Mouse (Mus musculus) brain, embryonic 14.5 days (tissue): ENCODE measurements around the gene Pkdrej. TPM values are rescaled to one million over a fixed set of nuclear protein-coding genes. Genes with fewer than 3 reads are reported as not detected.
"Not testable (repeated sequence)": the region's sequence is repeated elsewhere in the genome, so short reads cannot be mapped to it uniquely, and the experiment has no call there.

Source experiments
- DNase-seq: peaks from one replicate; pipeline ENCODE4 v3.0.0-alpha.2; 2011; ENCODE audit warnings: low read depth
- CTCF ChIP-seq: fragments of 200-500 bp; IDR thresholded peaks from 2 replicates; pipeline ENCODE4 v1.5.1; 2012; ENCODE audit warnings: inconsistent platforms, mild to moderate bottlenecking, moderate library complexity, borderline replicate concordance; ENCODE audit not compliant: insufficient read depth, insufficient read length; ENCODE audit errors: extremely low read depth
- POLR2A ChIP-seq: fragments of 200-500 bp; IDR thresholded peaks from 2 replicates; pipeline ENCODE4 v1.6.1; 2012; ENCODE audit warnings: mild to moderate bottlenecking, inconsistent platforms, borderline replicate concordance; ENCODE audit not compliant: poor library complexity, insufficient read depth, insufficient read length, severe bottlenecking; ENCODE audit errors: extremely low read depth
- polyA plus RNA-seq: library from polyadenylated mRNA; depleted of rRNA; stranded (reverse); fragments of >200 nt; gene quantifications from 2 replicates; pipeline ENCODE4 v1.2.3, GENCODE M21; 2012; rRNA removed

The Pkdrej gene
- polyA plus RNA-seq, result 0.06 and 0.14 TPM in 2 replicates

DNA sequence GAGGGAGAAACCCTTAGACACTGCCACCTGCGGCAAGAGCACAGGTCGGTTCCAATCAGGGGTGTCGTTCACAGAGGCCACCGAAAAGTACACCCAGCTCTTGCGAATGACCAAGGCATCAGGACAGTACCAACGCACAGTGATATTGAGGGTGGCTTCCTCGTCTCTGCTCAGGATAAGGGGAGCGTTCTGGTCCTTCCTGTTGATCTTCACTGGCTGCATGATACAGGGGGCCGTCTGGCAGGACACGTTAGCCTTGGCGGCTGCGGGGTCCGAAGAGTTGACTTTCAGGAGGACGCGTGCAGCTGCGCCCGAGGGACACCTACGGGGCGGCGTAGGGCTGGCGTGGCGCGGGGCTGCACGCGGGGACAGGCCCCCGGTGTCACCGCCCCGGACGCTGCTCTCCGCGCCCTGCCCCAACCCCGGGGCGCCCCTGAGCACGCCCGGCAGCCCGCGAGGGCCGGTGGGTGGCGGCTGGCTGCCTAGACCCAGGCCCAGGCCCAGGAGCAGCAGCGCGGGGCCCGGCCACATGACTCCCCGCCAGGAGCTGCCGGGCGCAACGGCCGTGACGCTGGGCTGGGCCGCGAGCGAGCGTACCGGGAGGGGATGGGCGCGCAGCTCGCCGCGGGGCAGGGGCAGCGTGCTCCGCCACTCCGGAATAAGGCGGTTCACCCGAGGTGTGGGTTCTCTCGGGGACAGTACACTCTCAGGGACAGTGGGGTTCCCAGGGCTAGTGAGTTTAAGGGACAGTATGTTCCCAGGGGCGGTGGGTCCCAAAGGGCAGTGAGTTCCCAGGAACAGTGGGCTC lies at the start of gene Pkdrej:
Gene Pkdrej, minus strand, starts transcription at position 532 of the 808 bp plus-strand sequence.
- no peak for TF ChIP-seq CTCF
- TF ChIP-seq POLR2A, result no peak
- peak; percentile 31 for DNase-seq

DNA sequence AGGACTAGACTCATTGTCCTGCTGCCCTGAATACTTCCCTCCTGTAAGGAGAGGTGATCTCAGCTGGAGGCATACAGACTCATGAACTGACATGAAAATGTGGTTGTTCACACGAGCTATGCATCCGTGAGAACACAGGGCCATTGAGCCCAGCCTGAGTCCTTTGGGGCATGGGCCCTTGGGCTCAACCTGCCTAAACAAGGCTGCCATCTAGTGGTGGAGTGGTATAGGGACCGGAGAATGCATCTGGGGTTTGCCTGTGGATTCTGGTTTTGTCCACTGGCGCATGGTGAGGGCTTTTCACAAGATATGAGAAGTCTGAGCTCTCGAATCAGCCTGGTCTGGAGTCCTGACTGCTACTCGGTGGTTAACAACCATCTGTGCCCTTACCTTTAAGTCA lies 46.2 kb upstream of the Pkdrej start:
- peak; percentile 84 for TF ChIP-seq CTCF
- no peak for TF ChIP-seq POLR2A

DNA sequence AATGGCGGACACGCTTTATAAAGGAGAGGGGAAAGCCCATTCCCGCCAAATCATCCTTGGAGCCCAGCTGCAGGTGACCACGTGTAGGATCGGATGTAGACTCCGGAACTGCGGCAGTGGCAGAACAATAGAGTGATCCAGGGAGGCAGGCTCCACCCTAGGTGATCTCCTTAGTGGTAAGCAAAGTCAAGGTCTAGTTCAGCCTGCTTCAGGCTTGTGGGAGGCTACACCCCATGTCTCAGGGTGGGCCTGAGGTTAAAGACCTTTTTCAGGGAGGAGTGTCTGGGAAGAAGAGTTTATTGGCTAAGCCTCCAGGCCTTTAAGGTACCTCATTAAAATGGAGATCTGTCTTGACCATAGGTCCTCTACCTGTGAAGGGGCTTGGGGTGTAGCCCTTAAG lies 44.4 kb upstream of the Pkdrej start:
- DNase-seq, result not testable (repeated sequence)

More for the DNA sequence above, 46.2 kb upstream of the Pkdrej start:
- peak; percentile 73 for DNase-seq

DNA sequence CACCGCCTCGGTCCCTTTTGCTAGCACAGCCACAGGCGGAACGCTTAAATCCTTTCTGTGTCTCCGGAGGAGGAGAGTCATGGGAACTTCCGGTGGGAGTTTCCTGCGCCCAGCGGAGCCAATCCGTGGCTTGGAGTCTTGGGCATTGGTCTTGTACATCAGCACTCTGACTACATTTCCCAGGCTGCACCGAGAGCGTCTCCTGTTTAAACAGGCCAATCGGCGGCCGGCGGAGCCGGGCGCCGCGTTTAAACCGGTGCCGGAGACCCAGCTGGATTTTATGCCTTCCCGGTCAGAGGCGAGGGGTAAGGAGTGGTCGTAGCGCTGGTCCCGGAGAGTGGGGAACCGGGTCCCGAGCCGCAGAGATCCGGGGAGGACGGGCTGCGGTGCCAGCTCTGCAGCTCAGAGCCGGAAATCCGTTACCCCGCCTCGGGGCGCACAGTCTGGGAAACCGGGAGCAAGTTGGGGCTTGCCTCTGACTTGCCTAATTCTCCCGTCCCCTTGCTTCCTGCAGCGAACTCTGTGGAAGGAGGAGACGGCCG lies 38.0 kb upstream of the Pkdrej start, which contains the start of gene Gtse1:
Gene Gtse1, plus strand, starts transcription at position 256 of the 542 bp plus-strand sequence.
- no peak for TF ChIP-seq CTCF
- TF ChIP-seq POLR2A, result peak; percentile 62; the same call in 1 of the 2 replicates
- DNase-seq, result peak; percentile 99

DNA sequence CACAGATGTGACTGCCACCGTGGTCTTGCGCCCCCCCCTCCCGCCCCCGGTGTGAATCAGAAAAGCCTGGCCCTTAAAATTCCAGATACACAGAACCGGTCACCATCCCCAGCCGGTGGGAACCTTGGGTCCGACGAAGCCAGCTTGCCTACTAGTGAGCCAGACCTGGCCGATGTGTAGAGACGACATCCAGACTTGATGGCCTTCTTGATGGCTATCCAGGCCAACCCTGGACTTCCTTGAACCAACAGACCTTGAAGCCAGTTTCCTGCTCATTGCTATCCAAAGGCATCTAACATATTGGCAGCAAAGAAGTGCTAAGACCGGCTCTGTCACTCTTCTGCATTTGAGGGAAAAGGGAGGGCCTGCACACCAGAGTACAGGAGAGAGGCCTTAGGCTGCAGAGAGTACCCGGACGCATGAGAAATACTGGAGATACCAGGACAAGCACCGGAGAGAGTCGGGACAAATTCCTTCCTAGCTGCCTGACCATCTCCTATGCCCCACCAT lies 37.5 kb upstream of the Pkdrej start:
- DNase-seq, result no peak
- no peak for TF ChIP-seq POLR2A
- 0 out of 2 replicates have a peak, but pooled peaks have one; percentile 3 for TF ChIP-seq CTCF

DNA sequence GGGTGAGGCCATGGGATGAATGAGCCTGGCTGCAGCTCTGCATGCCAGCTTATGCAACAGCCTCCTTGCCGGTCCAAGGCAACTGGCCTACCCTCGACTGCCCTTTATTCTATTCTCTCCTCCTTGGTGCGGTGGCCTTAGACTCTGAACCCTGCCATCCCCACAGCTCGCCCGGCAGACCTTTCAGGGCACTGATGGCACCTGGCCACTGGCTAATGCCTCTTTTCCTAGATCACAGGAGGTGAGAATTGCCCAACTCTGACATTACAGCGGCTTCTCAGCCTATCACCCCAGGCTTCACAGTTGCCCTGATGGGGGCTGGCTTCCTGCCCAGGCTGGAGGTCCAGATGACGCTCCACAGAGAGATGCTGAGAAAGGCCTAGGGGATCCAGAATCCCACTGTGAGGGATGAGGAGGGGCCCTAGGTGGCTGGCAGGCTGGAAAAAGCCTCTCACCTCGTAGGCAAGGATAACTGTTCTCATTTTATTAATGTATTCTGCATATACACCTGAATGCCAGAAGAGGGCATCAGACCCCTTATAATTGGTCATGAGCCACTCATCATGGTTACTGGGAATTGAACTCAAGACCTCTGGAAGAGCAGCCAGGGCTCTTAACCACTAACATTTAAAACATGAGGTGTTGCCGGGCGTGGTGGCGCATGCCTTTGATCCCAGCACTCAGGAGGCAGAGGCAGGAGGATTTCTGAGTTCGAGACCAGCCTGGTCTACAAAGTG lies 30.3 kb upstream of the Pkdrej start:
- TF ChIP-seq CTCF (no peak), POLR2A (no peak)
- no peak for DNase-seq

DNA sequence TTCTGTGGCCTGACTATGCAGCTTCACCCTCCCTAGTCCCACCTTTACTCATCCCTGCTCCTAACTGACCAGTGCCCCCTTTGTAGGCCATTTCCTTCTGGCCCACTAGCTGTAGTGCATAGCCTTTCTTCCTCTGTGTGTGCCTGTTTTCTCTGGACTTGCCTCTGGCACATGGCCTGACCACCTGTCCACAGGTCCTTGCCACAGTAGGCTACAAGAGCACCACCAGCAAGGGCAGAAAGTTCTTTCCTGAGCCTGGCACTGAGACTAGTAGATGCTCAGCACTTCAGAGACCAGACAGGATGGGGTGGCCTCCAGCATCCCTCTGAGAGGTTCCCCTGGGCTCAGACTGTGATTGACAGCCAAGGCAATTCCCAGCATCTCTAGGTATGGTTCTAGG lies 23.5 kb upstream of the Pkdrej start:
- no peak for DNase-seq
- no peak for TF ChIP-seq POLR2A
- no peak for TF ChIP-seq CTCF

DNA sequence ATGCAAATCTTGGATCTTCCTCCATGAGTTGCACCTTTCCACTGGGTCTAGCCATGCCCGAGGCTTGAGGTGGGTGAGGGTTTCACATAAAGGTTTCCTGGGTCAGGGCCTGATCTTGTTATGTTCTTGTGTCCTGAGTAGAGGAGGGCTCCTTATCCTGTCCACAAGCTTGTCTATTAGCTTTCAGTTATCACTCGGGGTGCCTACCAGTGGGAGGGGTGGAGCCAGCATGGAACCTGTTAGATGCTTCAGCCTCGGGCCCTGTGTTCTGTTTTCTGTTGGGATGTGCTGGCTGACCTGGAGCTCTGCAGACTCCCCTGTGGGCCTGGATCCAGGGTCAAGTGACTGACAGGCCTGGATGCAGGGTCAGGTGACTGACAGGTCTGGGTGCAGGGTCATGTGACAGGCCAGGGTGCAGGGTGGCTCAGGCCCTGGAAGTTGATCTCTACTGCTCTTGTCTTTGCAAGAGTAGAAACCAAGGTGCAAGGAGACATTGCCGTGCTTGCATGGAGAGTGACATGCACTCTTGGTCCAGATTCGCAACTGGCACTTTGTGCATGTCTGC lies 20.3 kb upstream of the Pkdrej start:
- no peak for TF ChIP-seq POLR2A
- TF ChIP-seq CTCF, result no peak
- no peak for DNase-seq

DNA sequence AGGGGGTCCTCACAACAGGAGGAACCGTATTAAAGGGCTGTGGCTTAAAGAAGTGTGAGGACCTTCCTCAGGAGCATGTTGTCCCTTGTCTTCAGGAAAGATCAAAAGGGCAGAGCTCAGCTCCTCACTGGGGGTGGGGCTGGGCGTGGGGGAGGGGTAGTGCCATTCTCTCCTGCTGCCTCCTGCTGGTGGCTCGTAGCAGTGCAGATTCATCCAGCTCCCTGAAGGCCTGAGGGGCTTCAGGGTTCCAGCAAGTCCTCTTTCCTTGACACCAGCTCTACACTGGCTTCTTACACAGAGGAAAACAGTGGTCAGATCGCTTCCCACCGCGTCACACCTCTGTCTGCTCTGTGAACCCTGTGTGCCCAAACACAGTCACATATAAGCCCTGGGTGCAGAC lies 19.4 kb upstream of the Pkdrej start:
- DNase-seq, result no peak
- TF ChIP-seq CTCF (peak; percentile 49), POLR2A (no peak)

DNA sequence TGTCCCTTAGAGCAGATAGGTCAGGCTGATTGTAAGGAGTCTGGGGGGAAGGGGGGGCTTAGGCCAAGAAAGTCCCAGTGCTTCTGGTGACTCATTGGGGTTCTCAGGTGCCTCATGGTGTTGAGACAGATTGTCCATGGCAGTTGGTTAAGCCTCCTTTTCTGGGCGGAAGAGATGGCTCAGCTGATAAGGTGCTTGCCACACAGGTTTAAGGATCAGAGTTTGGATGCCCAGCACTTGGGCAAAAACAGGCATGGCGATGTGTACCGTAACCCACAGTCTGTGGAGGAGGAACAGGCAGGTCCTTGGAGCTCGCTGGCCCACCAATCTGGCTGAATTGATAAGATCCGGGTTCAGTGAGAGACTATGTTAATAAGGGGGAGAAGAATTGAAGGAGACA lies 15.4 kb upstream of the Pkdrej start:
- no peak for TF ChIP-seq CTCF
- no peak for TF ChIP-seq POLR2A
- DNase-seq, result no peak

DNA sequence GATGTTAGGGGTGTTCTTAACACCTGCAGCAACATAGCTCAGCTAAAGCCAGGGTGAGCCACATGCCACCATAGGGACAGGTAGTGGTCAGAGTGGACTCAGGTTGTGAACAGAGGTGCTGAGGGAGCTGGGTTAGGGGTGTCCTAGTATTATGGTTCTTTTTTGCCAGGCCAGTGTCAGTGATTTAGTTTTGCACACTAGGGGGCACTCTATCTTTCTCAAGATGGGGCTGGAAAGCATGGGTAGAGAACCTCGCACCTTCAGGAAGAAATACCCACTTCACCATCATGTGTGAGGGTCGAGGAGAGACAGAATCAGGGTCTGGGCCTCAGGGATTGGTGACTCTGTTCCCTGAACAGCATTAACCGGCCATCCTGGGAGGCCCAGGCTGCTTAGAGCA lies 13.8 kb upstream of the Pkdrej start:
- no peak for DNase-seq
- no peak for TF ChIP-seq CTCF
- no peak for TF ChIP-seq POLR2A

DNA sequence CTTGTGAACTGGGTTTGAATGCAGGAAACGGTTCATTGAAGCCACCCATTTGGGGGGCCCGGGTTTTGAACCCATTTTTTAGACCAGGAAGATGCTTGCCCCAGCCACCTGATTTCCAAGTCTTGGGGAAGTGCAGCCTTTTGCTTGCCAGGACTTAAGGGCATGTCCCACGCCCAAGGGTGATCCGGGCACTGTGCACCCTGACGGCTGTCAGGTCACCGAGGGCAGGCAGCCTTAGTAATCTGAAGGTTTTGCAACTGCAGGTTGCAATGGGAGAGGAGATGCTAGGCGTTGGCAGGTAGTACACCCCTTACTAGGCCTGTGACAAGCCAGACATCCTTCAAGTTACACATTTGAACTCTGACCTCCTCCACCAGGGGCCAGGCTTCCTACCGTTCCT lies 11.1 kb upstream of the Pkdrej start:
- DNase-seq, result no peak
- TF ChIP-seq CTCF, result no peak
- TF ChIP-seq POLR2A, result no peak
